Mouse (Mus musculus) forebrain, embryonic 13.5 days (tissue): ENCODE measurements around the gene Erc2. TPM values are rescaled to one million over a fixed set of nuclear protein-coding genes. Genes with fewer than 3 reads are reported as not detected.
A peak's percentile ranks its signal among the peaks of the same experiment; 100 is the strongest.

Experiments used
- ATAC-seq: fragments of 200-750 bp; cut with Nextera tagmentation; 2 replicates; pipeline ENCODE4 v1.8.0; 2017
- H3K27ac ChIP-seq: fragments of 300-500 bp; sonication (generic); 2 replicates; pipeline ENCODE4 v1.5.1; 2015; ENCODE audit warnings: inconsistent platforms, mild to moderate bottlenecking, moderate library complexity
- H3K27me3 ChIP-seq: fragments of 300-500 bp; sonication (generic); 2 replicates; pipeline ENCODE4 v1.6.1; 2015; ENCODE audit warnings: mild to moderate bottlenecking, inconsistent platforms
- H3K36me3 ChIP-seq: fragments of 300-500 bp; sonication (generic); 2 replicates; pipeline ENCODE4 v1.6.1; 2015; ENCODE audit warnings: mild to moderate bottlenecking, inconsistent platforms; ENCODE audit not compliant: poor library complexity, severe bottlenecking
- H3K4me1 ChIP-seq: fragments of 300-500 bp; sonication (generic); 2 replicates; pipeline ENCODE4 v1.6.1; 2015; ENCODE audit warnings: inconsistent platforms
- H3K4me2 ChIP-seq: fragments of 300-500 bp; sonication (generic); 2 replicates; pipeline ENCODE4 v1.6.1; 2015; ENCODE audit warnings: inconsistent platforms, mild to moderate bottlenecking, moderate library complexity
- H3K4me3 ChIP-seq: fragments of 300-500 bp; sonication (generic); 2 replicates; pipeline ENCODE4 v1.5.1; 2015; ENCODE audit warnings: mild to moderate bottlenecking, inconsistent platforms
- H3K9ac ChIP-seq: fragments of 300-500 bp; sonication (generic); 2 replicates; pipeline ENCODE4 v1.6.1; 2015; ENCODE audit warnings: mild to moderate bottlenecking, inconsistent platforms
- H3K9me3 ChIP-seq: fragments of 300-500 bp; sonication (generic); replicated peaks from 2 replicates; pipeline ENCODE4 v1.6.1; 2016; ENCODE audit warnings: inconsistent platforms
- WGBS: fragments of 180-500 bp; shearing (Covaris S2); methylation state at CpG from one replicate; pipeline ENCODE4 v1.1.7; 2015; 5-methylcytosine and 5-hydroxymethylcytosine counted together
- polyA plus RNA-seq: library from polyadenylated mRNA; unstranded; fragments of >200 nt; fragmentation: Nextera tagmentation; extraction: Ambion mirVana; gene quantifications from 2 replicates; pipeline ENCODE4 v1.2.1, GENCODE M21; 2015

Gene Erc2
- polyA plus RNA-seq, 1 experiment from 2014 or later = 49.8 TPM

GRCm38 (mm10) chr14:27739436-27739835 is 117.2 kb downstream of the Erc2 start:
- no peak overlapping the region for H3K4me3 ChIP-seq
- no peak overlapping the region for H3K4me2 ChIP-seq
- H3K27me3 ChIP-seq = no peaks in the 10 kb centered on the region
- H3K27ac ChIP-seq = no peak overlapping the region
- ATAC-seq = no peak
- 25% methylated on average over 1 of the region's 1 CpGs for WGBS
- no peaks in the 10 kb centered on the region for H3K36me3 ChIP-seq
- no peak overlapping the region for H3K9ac ChIP-seq
- no peaks in the 10 kb centered on the region for H3K9me3 ChIP-seq
- H3K4me1 ChIP-seq = peaks cover 12% of the 10 kb centered on the region; the same call in 1 of the 2 replicates

- 0 out of 2 replicates have a peak, but pooled peaks cover 4% of the 10 kb centered on the region for H3K36me3 ChIP-seq
- WGBS = 23% methylated on average over 3 of the region's 3 CpGs
- peak; percentile 34; the same call in 1 of the 2 replicates for ATAC-seq
Measured at GRCm38 (mm10) chr14:27741248-27741916, 119.2 kb downstream of the Erc2 start.

GRCm38 (mm10) chr14:27754340-27754739 is 132.1 kb downstream of the Erc2 start:
- H3K36me3 ChIP-seq = no peaks in the 10 kb centered on the region
- no peaks in the 10 kb centered on the region for H3K27me3 ChIP-seq
- no peak overlapping the region for H3K4me2 ChIP-seq
- H3K9ac ChIP-seq = no peak overlapping the region
- 78% methylated on average over 1 of the region's 1 CpGs for WGBS
- no peaks in the 10 kb centered on the region for H3K9me3 ChIP-seq
- no peak overlapping the region for H3K4me3 ChIP-seq
- no peaks in the 10 kb centered on the region for H3K4me1 ChIP-seq
- H3K27ac ChIP-seq = no peak overlapping the region
- ATAC-seq = no peak

More at GRCm38 (mm10) chr14:27741248-27741916, 119.2 kb downstream of the Erc2 start:
- H3K4me3 ChIP-seq = no peak overlapping the region
- no peak overlapping the region for H3K4me2 ChIP-seq
- H3K27me3 ChIP-seq = no peaks in the 10 kb centered on the region
- no peaks in the 10 kb centered on the region for H3K9me3 ChIP-seq
- no peak overlapping the region for H3K27ac ChIP-seq
- no peak overlapping the region for H3K9ac ChIP-seq
- peaks cover 9% of the 10 kb centered on the region; the same call in 1 of the 2 replicates for H3K4me1 ChIP-seq

- Histone ChIP-seq H3K9me3 (no peaks in the 10 kb centered on the region), H3K36me3 (no peaks in the 10 kb centered on the region), H3K4me3 (no peak overlapping the region), H3K9ac (no peak overlapping the region), H3K4me2 (no peak overlapping the region), H3K4me1 (no peaks in the 10 kb centered on the region), H3K27me3 (no peaks in the 10 kb centered on the region), H3K27ac (no peak overlapping the region)
- ATAC-seq = no peak
- WGBS = 90% methylated on average over 5 of the region's 5 CpGs
Measured at GRCm38 (mm10) chr14:27756901-27757300, 134.7 kb downstream of the Erc2 start.

- no peaks in the 10 kb centered on the region for H3K9me3 ChIP-seq
- no peak overlapping the region for H3K4me3 ChIP-seq
- H3K4me2 ChIP-seq = no peak overlapping the region
- no peaks in the 10 kb centered on the region for H3K36me3 ChIP-seq
- 87% methylated on average over 1 of the region's 1 CpGs for WGBS
- H3K9ac ChIP-seq = no peak overlapping the region
- H3K4me1 ChIP-seq = no peaks in the 10 kb centered on the region
- no peak overlapping the region for H3K27ac ChIP-seq
- H3K27me3 ChIP-seq = no peaks in the 10 kb centered on the region
- ATAC-seq = no peak
Measured at GRCm38 (mm10) chr14:27758230-27758629, 136.0 kb downstream of the Erc2 start.

GRCm38 (mm10) chr14:27759069-27759628 is 136.9 kb downstream of the Erc2 start:
- Histone ChIP-seq H3K27me3 (no peaks in the 10 kb centered on the region), H3K9ac (no peak overlapping the region), H3K36me3 (no peaks in the 10 kb centered on the region), H3K4me1 (no peaks in the 10 kb centered on the region), H3K4me3 (no peak overlapping the region), H3K9me3 (no peaks in the 10 kb centered on the region), H3K4me2 (no peak overlapping the region), H3K27ac (no peak overlapping the region)
- WGBS = 90% methylated on average over 6 of the region's 6 CpGs
- ATAC-seq = no peak

GRCm38 (mm10) chr14:27759982-27760381 is 137.8 kb downstream of the Erc2 start:
- no peaks in the 10 kb centered on the region for H3K9me3 ChIP-seq
- H3K27me3 ChIP-seq = no peaks in the 10 kb centered on the region
- H3K36me3 ChIP-seq = no peaks in the 10 kb centered on the region
- H3K4me3 ChIP-seq = no peak overlapping the region
- ATAC-seq = no peak
- H3K9ac ChIP-seq = no peak overlapping the region
- no peaks in the 10 kb centered on the region for H3K4me1 ChIP-seq
- 89% methylated on average over 9 of the region's 9 CpGs for WGBS
- no peak overlapping the region for H3K4me2 ChIP-seq
- no peak overlapping the region for H3K27ac ChIP-seq

GRCm38 (mm10) chr14:27775367-27775766 is 153.1 kb downstream of the Erc2 start:
- ATAC-seq = no peak
- Histone ChIP-seq H3K27ac (no peak overlapping the region), H3K9me3 (no peaks in the 10 kb centered on the region), H3K27me3 (no peaks in the 10 kb centered on the region), H3K4me3 (no peak overlapping the region), H3K36me3 (no peaks in the 10 kb centered on the region), H3K4me1 (peaks cover 13% of the 10 kb centered on the region; the same call in 1 of the 2 replicates), H3K9ac (no peak overlapping the region), H3K4me2 (no peak overlapping the region)
- 38% methylated on average over 5 of the region's 5 CpGs for WGBS

- Histone ChIP-seq H3K9me3 (no peaks in the 10 kb centered on the region), H3K36me3 (no peaks in the 10 kb centered on the region), H3K4me1 (peaks cover 13% of the 10 kb centered on the region; the same call in 1 of the 2 replicates), H3K4me3 (no peak overlapping the region), H3K9ac (no peak overlapping the region), H3K27ac (peak overlapping the region; percentile 23; the same call in 1 of the 2 replicates), H3K27me3 (no peaks in the 10 kb centered on the region), H3K4me2 (no peak overlapping the region)
- WGBS = 60% methylated on average over 8 of the region's 8 CpGs
- peak; percentile 78 for ATAC-seq
Measured at GRCm38 (mm10) chr14:27778503-27778902, 156.3 kb downstream of the Erc2 start.

- 89% methylated on average over 2 of the region's 2 CpGs for WGBS
Measured at GRCm38 (mm10) chr14:27778982-27779701, 156.9 kb downstream of the Erc2 start.

GRCm38 (mm10) chr14:27781221-27781620 is 159.0 kb downstream of the Erc2 start:
- no peak overlapping the region for H3K4me2 ChIP-seq
- no peaks in the 10 kb centered on the region for H3K9me3 ChIP-seq
- ATAC-seq = no peak
- no peaks in the 10 kb centered on the region for H3K36me3 ChIP-seq
- 0 out of 2 replicates have a peak, but pooled peaks cover 5% of the 10 kb centered on the region for H3K4me1 ChIP-seq
- no peak overlapping the region for H3K4me3 ChIP-seq
- 23% methylated on average over 1 of the region's 1 CpGs for WGBS
- no peaks in the 10 kb centered on the region for H3K27me3 ChIP-seq
- H3K27ac ChIP-seq = no peak overlapping the region
- H3K9ac ChIP-seq = no peak overlapping the region

More at GRCm38 (mm10) chr14:27778982-27779701, 156.9 kb downstream of the Erc2 start:
- Histone ChIP-seq H3K36me3 (no peaks in the 10 kb centered on the region), H3K4me3 (no peak overlapping the region), H3K4me1 (peaks cover 13% of the 10 kb centered on the region; the same call in 1 of the 2 replicates), H3K27ac (peak overlapping the region; percentile 22; the same call in 1 of the 2 replicates), H3K9me3 (no peaks in the 10 kb centered on the region), H3K4me2 (no peak overlapping the region), H3K27me3 (no peaks in the 10 kb centered on the region), H3K9ac (no peak overlapping the region)
- ATAC-seq = no peak

GRCm38 (mm10) chr14:27784826-27785225 is 162.6 kb downstream of the Erc2 start:
- H3K4me2 ChIP-seq = no peak overlapping the region
- no peaks in the 10 kb centered on the region for H3K36me3 ChIP-seq
- ATAC-seq = no peak
- H3K4me1 ChIP-seq = no peaks in the 10 kb centered on the region
- 91% methylated on average over 4 of the region's 4 CpGs for WGBS
- H3K9me3 ChIP-seq = no peaks in the 10 kb centered on the region
- no peak overlapping the region for H3K27ac ChIP-seq
- no peak overlapping the region for H3K4me3 ChIP-seq
- no peak overlapping the region for H3K9ac ChIP-seq
- no peaks in the 10 kb centered on the region for H3K27me3 ChIP-seq
